Mouse (Mus musculus) spleen, adult 2 months (tissue): ENCODE measurements around the gene Gm13275.
"Not testable (repeated sequence)": the region's sequence is repeated elsewhere in the genome, so short reads cannot be mapped to it uniquely, and the experiment has no call there.

ENCODE experiments used
- CTCF ChIP-seq: fragments of 200-500 bp; IDR thresholded peaks from 2 replicates; pipeline ENCODE4 v1.5.1; 2011; ENCODE audit warnings: mild to moderate bottlenecking, inconsistent platforms; ENCODE audit not compliant: insufficient read depth, insufficient read length, insufficient replicate concordance; ENCODE audit errors: extremely low read depth
- POLR2A ChIP-seq: fragments of 200-500 bp; IDR thresholded peaks from 2 replicates; pipeline ENCODE4 v1.6.1; 2011; ENCODE audit warnings: low read depth, low read length, inconsistent platforms

DNA sequence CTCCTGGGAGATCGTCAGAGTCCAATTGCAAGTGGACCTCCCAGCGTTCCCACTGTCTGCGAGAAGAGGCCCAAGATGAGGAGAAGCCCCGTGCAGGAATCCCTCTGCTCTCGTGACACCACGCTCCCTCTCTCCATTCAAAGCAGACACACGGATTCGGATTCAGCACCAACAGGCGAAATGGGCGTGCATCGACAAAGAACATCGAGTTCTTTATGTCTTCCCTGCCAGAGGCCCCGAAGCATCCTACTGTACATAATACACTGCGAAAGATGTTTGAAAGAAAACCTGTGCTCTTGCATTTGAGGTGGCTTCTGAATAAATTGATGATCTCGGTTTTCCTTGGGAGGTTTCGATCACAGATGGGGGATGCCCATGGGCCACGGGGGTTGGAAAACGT, 14.0 kb upstream of the Gm13275 start:
- not testable (repeated sequence) for TF ChIP-seq CTCF, POLR2A
